Mouse (Mus musculus) left cerebral cortex, postnatal 25 days (tissue): ENCODE measurements around the gene Ttc21a. TPM values are rescaled to one million over a fixed set of nuclear protein-coding genes. Genes with fewer than 3 reads are reported as not detected.

ENCODE experiments used
- DNase-seq, 2 experiments: peaks; one replicate each; pipeline ENCODE4 v3.0.0; 2022; ENCODE audit warnings: low spot score in 2 of 2, mixed read lengths in 1 of 2
- intact Hi-C: fragments of 180-260 bp; cut with DNase I; formaldehyde crosslinking; loops from one replicate; pipeline ENCODE4 v1.15.1; 2025
- total RNA-seq, 2 experiments: library from RNA; stranded (reverse); gene quantifications; 2 replicates each; pipeline ENCODE4 v1.2.3; 2021

Ttc21a gene
- total RNA-seq, 2 experiments from 2014 or later = 0.43 to 0.60 TPM

- intact Hi-C loops = no loop called here
- no peak for DNase-seq
These were observed 75.9 kb downstream of the Ttc21a start for GRCm38 (mm10) chr9:120013251-120013820.

- DNase-seq = no peak
- intact Hi-C loops = no loop called here
These were observed 77.4 kb downstream of the Ttc21a start for GRCm38 (mm10) chr9:120014828-120015227.

- intact Hi-C loops = no loop called here
- no peak for DNase-seq
These were observed 79.5 kb downstream of the Ttc21a start for GRCm38 (mm10) chr9:120016956-120017355.

Other genes with a start within 250 kb of the Ttc21a start
- under 1 TPM; 0.09 to 0.11 TPM for gene Scn10a, start 218.3 kb upstream of the Ttc21a start, total RNA-seq
- under 1 TPM; 0.16 to 0.34 TPM for gene Scn11a, start 112.2 kb upstream of the Ttc21a start, total RNA-seq
- 10 to 100 TPM; 67.8 to 82.2 TPM for gene Wdr48, start 42.7 kb upstream of the Ttc21a start, total RNA-seq
- 10 to 100 TPM; 32.6 to 35.4 TPM for gene Gorasp1, start within 50 bp of the Ttc21a start, total RNA-seq
- gene Csrnp1, start 47.1 kb downstream of the Ttc21a start, total RNA-seq = 10 to 100 TPM; 14.2 to 16.1 TPM
- gene Xirp1, start 86.0 kb downstream of the Ttc21a start, total RNA-seq = under 1 TPM; 0.11 TPM
- 10 to 100 TPM; 33.5 to 33.7 TPM for gene Cx3cr1, start 132.3 kb downstream of the Ttc21a start, total RNA-seq
- not detected for gene Ccr8, start 154.5 kb downstream of the Ttc21a start, total RNA-seq
- 10 to 100 TPM; 26.0 to 27.6 TPM for gene Slc25a38, start 172.8 kb downstream of the Ttc21a start, total RNA-seq
- 100 to 1,000 TPM; 397 to 401 TPM for gene Rpsa, start 190.1 kb downstream of the Ttc21a start, total RNA-seq
- gene Mobp, start 212.1 kb downstream of the Ttc21a start, total RNA-seq = 100 to 1,000 TPM; 294 to 388 TPM